Mouse (Mus musculus): ENCODE measurements around the gene Cc2d2b. TPM values are rescaled to one million over a fixed set of nuclear protein-coding genes. Genes with fewer than 3 reads are reported as not detected.

The Cc2d2b gene
- total RNA-seq, 2 experiments from 2014 or later = 0.32 to 0.72 TPM

DNA sequence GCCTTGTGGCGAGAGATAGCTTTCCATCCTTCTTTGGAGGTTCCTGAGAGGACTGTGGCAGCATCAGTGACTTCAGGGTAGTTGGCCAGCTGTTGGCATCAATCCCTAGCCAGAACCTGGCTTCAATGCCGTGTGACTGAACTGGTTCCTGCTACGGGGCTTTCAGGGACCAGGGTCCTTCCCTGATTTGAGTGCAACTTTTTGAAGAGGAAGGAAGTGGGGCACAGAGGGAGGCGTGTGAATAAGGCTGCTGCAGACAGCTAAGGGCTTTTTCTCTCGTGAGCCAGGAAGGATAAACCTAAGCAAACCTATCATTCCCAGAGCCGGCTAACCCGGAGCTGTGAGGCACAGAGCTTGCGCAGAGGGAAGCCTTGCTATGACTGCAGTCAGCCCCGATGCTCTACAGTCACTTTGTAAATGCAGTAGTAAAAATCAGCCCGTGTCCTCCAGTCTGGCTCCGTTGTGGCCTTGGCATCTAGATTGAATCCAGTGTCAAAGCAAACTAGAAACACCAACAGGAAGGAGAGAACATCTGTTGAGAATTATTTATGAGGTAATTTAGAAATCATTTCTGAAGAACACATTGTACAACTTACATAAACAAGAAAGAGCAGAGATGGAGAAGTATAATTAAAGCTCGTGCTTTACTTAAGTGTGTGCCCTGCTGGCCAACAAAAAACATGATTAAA, 19.7 kb upstream of the Cc2d2b start:
- no peak for TF ChIP-seq CTCF (conservative IDR thresholded peaks at IDR 0.05)
- H3K4me3 ChIP-seq = no peak overlapping the region
- H3K27ac ChIP-seq = no peak overlapping the region
- DNase-seq (ENCODE audit: low spot score in 2 of 2) = no peak

DNA sequence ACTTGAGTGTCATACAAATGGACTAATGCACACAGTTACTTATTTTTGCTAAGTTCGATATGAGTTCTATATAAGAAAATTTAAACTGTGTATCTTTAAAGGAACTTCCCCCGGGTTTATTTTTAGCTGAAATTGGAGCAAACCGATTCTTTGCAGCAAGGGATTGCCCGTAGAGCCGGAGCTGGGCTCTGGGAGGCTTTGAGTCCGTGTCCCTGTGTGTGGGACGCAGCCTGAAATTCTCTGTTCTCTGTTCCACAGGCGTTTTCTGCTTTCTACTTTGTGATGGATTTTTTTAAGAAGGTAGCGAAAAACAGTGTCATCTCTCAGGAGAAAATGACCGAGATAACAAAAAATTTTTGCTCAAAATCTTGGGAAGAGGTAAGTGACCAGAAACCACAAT, 15.1 kb upstream of the Cc2d2b start:
- Histone ChIP-seq H3K27ac (no peak overlapping the region), H3K4me3 (no peak overlapping the region)
- TF ChIP-seq CTCF (conservative IDR thresholded peaks at IDR 0.05) = no peak
- DNase-seq (ENCODE audit: low spot score in 2 of 2) = no peak

- no peak for TF ChIP-seq CTCF (conservative IDR thresholded peaks at IDR 0.05)
- no peak overlapping the region for H3K4me3 ChIP-seq
- DNase-seq (ENCODE audit: low spot score in 2 of 2) = peak in 1 of 2 experiments; percentile 35
- H3K27ac ChIP-seq = no peak overlapping the region
Measured at GRCm38 (mm10) chr19:40733849-40734248, 14.7 kb upstream of the Cc2d2b start.

- H3K27ac ChIP-seq = peak overlapping the region; percentile 80
- peak; percentile 90 for TF ChIP-seq CTCF (conservative IDR thresholded peaks at IDR 0.05)
- peak overlapping the region; percentile 37 for H3K4me3 ChIP-seq
- peak; percentile 71 to 83 for DNase-seq (ENCODE audit: low spot score in 2 of 2)
Measured at GRCm38 (mm10) chr19:40736680-40737512, 11.7 kb upstream of the Cc2d2b start.

- no peak for TF ChIP-seq CTCF (conservative IDR thresholded peaks at IDR 0.05)
- DNase-seq (ENCODE audit: low spot score in 2 of 2) = no peak
- Histone ChIP-seq H3K4me3 (peak overlapping the region; percentile 37), H3K27ac (peak overlapping the region; percentile 80)
Measured at GRCm38 (mm10) chr19:40737613-40738012, 10.9 kb upstream of the Cc2d2b start.

DNA sequence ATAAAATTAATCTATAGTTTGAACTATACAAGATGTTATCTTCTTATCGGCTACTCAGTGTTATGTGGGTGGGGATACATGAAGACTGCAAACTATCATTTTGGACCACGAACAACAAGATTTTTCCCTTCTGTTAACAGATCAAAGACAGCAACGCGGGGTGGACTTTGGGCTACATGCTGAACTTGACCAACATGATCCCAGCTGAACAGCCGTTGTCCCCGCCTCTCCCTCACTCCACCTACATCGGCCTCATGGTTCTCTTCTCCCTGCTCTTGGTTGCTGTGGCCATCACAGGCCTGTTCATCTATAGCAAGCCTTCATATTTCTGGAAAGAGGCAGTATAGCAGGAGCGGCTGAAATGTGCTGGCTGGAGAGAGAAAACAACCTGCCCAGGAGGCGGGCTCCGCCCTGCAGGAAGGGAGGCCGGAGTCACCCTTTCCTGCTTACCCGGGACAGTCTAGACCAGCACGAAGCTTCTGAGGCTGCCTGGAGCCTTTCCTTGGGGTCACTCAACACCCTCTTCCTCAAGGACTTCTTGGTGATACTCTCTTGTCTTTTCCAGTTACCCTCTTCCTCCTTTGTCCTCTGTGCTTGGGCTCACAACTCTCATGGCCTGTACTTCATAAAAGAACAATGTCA, 9.7 kb upstream of the Cc2d2b start:
- TF ChIP-seq CTCF (conservative IDR thresholded peaks at IDR 0.05) = no peak
- Histone ChIP-seq H3K27ac (no peak overlapping the region), H3K4me3 (no peak overlapping the region)
- no peak for DNase-seq (ENCODE audit: low spot score in 2 of 2)

DNA sequence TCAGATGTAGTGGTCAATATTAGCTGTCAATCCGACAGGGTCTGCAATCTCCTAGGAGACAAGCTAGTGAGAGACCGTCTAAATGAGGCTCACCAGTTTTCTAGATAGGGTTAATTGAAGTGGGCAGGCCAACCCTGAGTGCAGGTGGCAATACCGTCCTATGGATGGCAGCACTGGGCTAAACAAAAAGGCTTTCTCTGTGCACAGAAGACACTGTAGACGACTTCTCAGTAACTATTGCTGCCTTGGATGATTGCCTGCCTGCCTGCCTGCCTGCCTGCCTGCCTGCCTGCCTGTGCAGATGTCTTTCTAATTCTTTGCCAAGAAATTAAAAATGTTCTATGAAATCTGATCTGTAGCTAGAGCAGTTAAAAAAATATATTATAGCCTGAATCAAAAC, 1.9 kb upstream of the Cc2d2b start:
- TF ChIP-seq CTCF (conservative IDR thresholded peaks at IDR 0.05) = peak; percentile 64
- Histone ChIP-seq H3K27ac (no peak overlapping the region), H3K4me3 (no peak overlapping the region)
- DNase-seq (ENCODE audit: low spot score in 2 of 2) = peak; percentile 63 to 68

GRCm38 (mm10) chr19:40754311-40754710, 5.8 kb downstream of the Cc2d2b start:
- DNase-seq (ENCODE audit: low spot score in 2 of 2) = no peak
- Histone ChIP-seq H3K27ac (no peak overlapping the region), H3K4me3 (no peak overlapping the region)
- peak; percentile 71 for TF ChIP-seq CTCF (conservative IDR thresholded peaks at IDR 0.05)

GRCm38 (mm10) chr19:40760071-40760470, 11.5 kb downstream of the Cc2d2b start:
- DNase-seq (ENCODE audit: low spot score in 2 of 2) = no peak
- TF ChIP-seq CTCF (conservative IDR thresholded peaks at IDR 0.05) = no peak
- no peak overlapping the region for H3K4me3 ChIP-seq

DNA sequence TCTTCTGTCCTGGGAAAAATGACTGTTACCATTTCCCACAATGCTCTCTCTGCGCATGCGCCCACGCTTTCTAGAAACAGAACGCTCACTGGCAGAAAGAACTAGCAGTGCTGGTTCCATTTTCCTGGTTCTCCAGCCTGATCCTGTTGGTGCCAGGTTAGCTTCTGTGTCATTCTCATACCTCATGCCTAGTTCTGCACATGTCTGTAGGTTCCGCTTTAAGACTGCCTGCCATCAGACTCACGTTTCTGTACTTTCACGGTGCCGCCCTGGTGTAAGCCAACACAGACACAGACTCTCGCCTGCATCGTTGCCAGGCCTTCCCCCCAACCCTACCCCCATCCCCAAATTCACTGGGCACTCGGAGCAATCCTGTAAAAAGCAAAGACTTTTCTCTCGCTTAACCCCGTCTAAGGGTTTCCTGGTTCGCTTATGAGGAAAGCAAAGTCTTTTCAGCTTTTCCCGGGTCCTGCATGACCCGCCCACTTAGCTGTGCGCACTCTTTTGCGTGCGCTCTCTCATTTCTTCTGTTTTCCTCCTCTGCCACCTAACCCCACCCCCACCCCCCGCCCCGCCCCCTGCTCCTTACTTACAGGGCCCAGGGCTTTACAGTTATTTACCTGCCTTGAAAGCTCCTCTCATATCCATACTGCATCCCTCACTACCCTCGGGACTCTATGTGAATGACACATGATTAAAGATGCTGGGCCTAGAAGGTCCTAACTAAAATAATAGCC, 13.6 kb downstream of the Cc2d2b start:
- TF ChIP-seq CTCF (conservative IDR thresholded peaks at IDR 0.05) = no peak
- Histone ChIP-seq H3K27ac (peak overlapping the region; percentile 67), H3K4me3 (peak overlapping the region; percentile 47)
- DNase-seq (ENCODE audit: low spot score in 2 of 2) = peak; percentile 53 to 65

More at GRCm38 (mm10) chr19:40760071-40760470, 11.5 kb downstream of the Cc2d2b start:
- no peak overlapping the region for H3K27ac ChIP-seq

GRCm38 (mm10) chr19:40767189-40767588, 18.6 kb downstream of the Cc2d2b start:
- Histone ChIP-seq H3K4me3 (no peak overlapping the region), H3K27ac (no peak overlapping the region)
- TF ChIP-seq CTCF (conservative IDR thresholded peaks at IDR 0.05) = no peak
- DNase-seq (ENCODE audit: low spot score in 2 of 2) = no peak

- Histone ChIP-seq H3K27ac (no peak overlapping the region), H3K4me3 (no peak overlapping the region)
- DNase-seq (ENCODE audit: low spot score in 2 of 2) = no peak
- no peak for TF ChIP-seq CTCF (conservative IDR thresholded peaks at IDR 0.05)
Measured at GRCm38 (mm10) chr19:40769341-40769770, 20.8 kb downstream of the Cc2d2b start.

All from layer of hippocampus, adult 2 months (tissue).